Mouse (Mus musculus): ENCODE data around the gene Tspan9. TPM values are rescaled to one million over a fixed set of nuclear protein-coding genes. Genes with fewer than 3 reads are reported as not detected.
A peak's percentile ranks its signal among the peaks of the same experiment; 100 is the strongest.

The Tspan9 gene
- 177 and 178 TPM in 2 replicates for polyA plus RNA-seq (2015; fragmentation: Nextera tagmentation; extraction: Ambion mirVana)

DNA sequence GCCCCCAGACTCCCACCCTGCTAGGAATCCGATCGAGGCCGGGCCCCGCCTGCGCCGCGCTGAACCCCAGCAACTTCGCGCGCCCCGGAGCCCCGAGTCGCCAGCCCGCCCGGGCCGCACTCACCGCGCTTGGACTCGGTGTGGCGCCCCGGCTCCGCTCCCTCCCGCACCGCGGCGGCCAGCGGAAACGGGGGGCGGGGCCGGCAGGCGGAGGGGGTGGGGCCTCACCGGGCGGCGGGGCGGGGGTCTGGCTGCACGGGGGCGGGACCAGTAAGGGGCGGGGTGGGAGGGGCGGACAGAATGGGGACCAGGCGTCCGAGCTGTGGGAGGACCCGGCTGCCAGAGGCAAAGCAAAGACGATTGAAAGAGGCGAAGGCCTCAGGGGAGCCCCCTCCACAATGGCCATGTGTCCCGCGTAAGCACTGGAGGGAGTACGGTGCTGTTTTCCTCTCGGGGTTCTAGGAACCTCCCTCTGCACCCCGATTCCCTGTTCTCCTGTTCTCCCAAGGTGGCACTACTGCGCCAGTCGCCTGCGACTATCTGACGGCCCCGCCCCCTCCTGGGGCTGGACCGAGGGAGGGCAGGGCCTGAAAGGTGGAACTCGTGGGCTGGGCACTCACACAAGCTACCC, at the start of gene Tspan9:
Gene Tspan9, minus strand, starts transcription at position 205 of the 631 bp plus-strand sequence.
- peaks cover 21% of the 10 kb centered on the region for H3K4me1 ChIP-seq (ENCODE audit: control insufficient read depth, insufficient read depth, low read length)
- H3K27ac ChIP-seq (ENCODE audit: low read length), result peak within 1 kb of the TSS; percentile 91
- under 1% methylated on average over 47 of the region's 56 CpGs for WGBS
- H3K9ac ChIP-seq (ENCODE audit: low read length), result peak within 1 kb of the TSS; percentile 77
- peak within 1 kb of the TSS; percentile 65 for H3K4me3 ChIP-seq (replicated peaks; ENCODE audit: low read length)
- ATAC-seq (ENCODE audit: insufficient read depth, low FRiP score), result peak; percentile 90
- H3K27me3 ChIP-seq (ENCODE audit: control insufficient read depth, insufficient read depth, low read length), result no peaks in the 10 kb centered on the region
- no peaks in the 10 kb centered on the region for H3K36me3 ChIP-seq (ENCODE audit: control insufficient read depth, insufficient read depth, low read length)
- peak within 1 kb of the TSS; percentile 59 for H3K4me2 ChIP-seq (ENCODE audit: low read depth, low read length)
- H3K9me3 ChIP-seq (replicated peaks; ENCODE audit: control insufficient read depth, low read length), result no peaks in the 10 kb centered on the region

- Histone ChIP-seq H3K36me3 (ENCODE audit: control insufficient read depth, insufficient read depth, low read length) (no peaks in the 10 kb centered on the region), H3K4me3 (replicated peaks; ENCODE audit: low read length) (no peak overlapping the region), H3K4me2 (ENCODE audit: low read depth, low read length) (no peak overlapping the region), H3K9ac (ENCODE audit: low read length) (no peak overlapping the region), H3K27ac (ENCODE audit: low read length) (no peak overlapping the region), H3K27me3 (ENCODE audit: control insufficient read depth, insufficient read depth, low read length) (no peaks in the 10 kb centered on the region), H3K4me1 (ENCODE audit: control insufficient read depth, insufficient read depth, low read length) (no peaks in the 10 kb centered on the region), H3K9me3 (replicated peaks; ENCODE audit: control insufficient read depth, low read length) (no peaks in the 10 kb centered on the region)
- no peak for ATAC-seq (ENCODE audit: insufficient read depth, low FRiP score)
- 22% methylated on average over 2 of the region's 2 CpGs for WGBS
Measured at GRCm38 (mm10) chr6:128183521-128183920, 40.1 kb upstream of the Tspan9 start.

GRCm38 (mm10) chr6:128181176-128181575, 37.8 kb upstream of the Tspan9 start:
- 60% methylated on average over 5 of the region's 5 CpGs for WGBS
- H3K4me2 ChIP-seq (ENCODE audit: low read depth, low read length), result no peak overlapping the region
- H3K27me3 ChIP-seq (ENCODE audit: control insufficient read depth, insufficient read depth, low read length), result no peaks in the 10 kb centered on the region
- no peaks in the 10 kb centered on the region for H3K36me3 ChIP-seq (ENCODE audit: control insufficient read depth, insufficient read depth, low read length)
- no peak overlapping the region for H3K4me3 ChIP-seq (replicated peaks; ENCODE audit: low read length)
- no peaks in the 10 kb centered on the region for H3K9me3 ChIP-seq (replicated peaks; ENCODE audit: control insufficient read depth, low read length)
- H3K4me1 ChIP-seq (ENCODE audit: control insufficient read depth, insufficient read depth, low read length), result no peaks in the 10 kb centered on the region
- no peak for ATAC-seq (ENCODE audit: insufficient read depth, low FRiP score)
- H3K9ac ChIP-seq (ENCODE audit: low read length), result no peak overlapping the region
- no peak overlapping the region for H3K27ac ChIP-seq (ENCODE audit: low read length)

DNA sequence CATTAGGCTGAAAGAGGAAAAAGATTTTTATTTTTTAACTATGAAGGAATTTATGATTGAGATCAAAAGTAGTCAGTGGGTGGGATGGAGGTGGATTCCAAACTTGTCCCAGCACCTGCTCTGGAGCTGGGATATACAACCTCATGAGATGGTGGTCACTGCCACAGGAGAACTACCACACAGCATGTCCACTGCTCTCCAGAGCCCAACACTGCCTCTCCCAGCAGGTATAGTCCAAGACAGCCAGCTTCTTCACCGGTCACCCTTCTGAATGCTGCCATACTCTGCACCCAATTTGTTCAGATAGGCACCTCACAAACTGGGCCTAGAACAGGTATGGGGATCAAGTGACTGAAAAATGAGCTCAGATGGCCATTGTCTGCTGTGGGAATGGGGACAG, 36.3 kb upstream of the Tspan9 start:
- Histone ChIP-seq H3K27me3 (ENCODE audit: control insufficient read depth, insufficient read depth, low read length) (no peaks in the 10 kb centered on the region), H3K9ac (ENCODE audit: low read length) (no peak overlapping the region), H3K36me3 (ENCODE audit: control insufficient read depth, insufficient read depth, low read length) (no peaks in the 10 kb centered on the region), H3K4me1 (ENCODE audit: control insufficient read depth, insufficient read depth, low read length) (no peaks in the 10 kb centered on the region), H3K4me3 (replicated peaks; ENCODE audit: low read length) (no peak overlapping the region), H3K27ac (ENCODE audit: low read length) (no peak overlapping the region), H3K9me3 (replicated peaks; ENCODE audit: control insufficient read depth, low read length) (no peaks in the 10 kb centered on the region), H3K4me2 (ENCODE audit: low read depth, low read length) (no peak overlapping the region)
- WGBS, result 91% methylated on average over 1 of the region's 1 CpGs
- no peak for ATAC-seq (ENCODE audit: insufficient read depth, low FRiP score)

GRCm38 (mm10) chr6:128179247-128179646, 35.9 kb upstream of the Tspan9 start:
- H3K4me1 ChIP-seq (ENCODE audit: control insufficient read depth, insufficient read depth, low read length), result no peaks in the 10 kb centered on the region
- H3K4me2 ChIP-seq (ENCODE audit: low read depth, low read length), result no peak overlapping the region
- no peaks in the 10 kb centered on the region for H3K36me3 ChIP-seq (ENCODE audit: control insufficient read depth, insufficient read depth, low read length)
- H3K27me3 ChIP-seq (ENCODE audit: control insufficient read depth, insufficient read depth, low read length), result no peaks in the 10 kb centered on the region
- no peak for ATAC-seq (ENCODE audit: insufficient read depth, low FRiP score)
- H3K9me3 ChIP-seq (replicated peaks; ENCODE audit: control insufficient read depth, low read length), result no peaks in the 10 kb centered on the region
- no peak overlapping the region for H3K9ac ChIP-seq (ENCODE audit: low read length)
- WGBS, result 75% methylated on average over 5 of the region's 5 CpGs
- no peak overlapping the region for H3K4me3 ChIP-seq (replicated peaks; ENCODE audit: low read length)
- no peak overlapping the region for H3K27ac ChIP-seq (ENCODE audit: low read length)

GRCm38 (mm10) chr6:128178681-128179080, 35.3 kb upstream of the Tspan9 start:
- no peaks in the 10 kb centered on the region for H3K9me3 ChIP-seq (replicated peaks; ENCODE audit: control insufficient read depth, low read length)
- H3K4me1 ChIP-seq (ENCODE audit: control insufficient read depth, insufficient read depth, low read length), result no peaks in the 10 kb centered on the region
- no peak overlapping the region for H3K27ac ChIP-seq (ENCODE audit: low read length)
- H3K36me3 ChIP-seq (ENCODE audit: control insufficient read depth, insufficient read depth, low read length), result no peaks in the 10 kb centered on the region
- no peaks in the 10 kb centered on the region for H3K27me3 ChIP-seq (ENCODE audit: control insufficient read depth, insufficient read depth, low read length)
- H3K9ac ChIP-seq (ENCODE audit: low read length), result no peak overlapping the region
- no peak overlapping the region for H3K4me2 ChIP-seq (ENCODE audit: low read depth, low read length)
- WGBS, result 87% methylated on average over 2 of the region's 2 CpGs
- ATAC-seq (ENCODE audit: insufficient read depth, low FRiP score), result no peak
- no peak overlapping the region for H3K4me3 ChIP-seq (replicated peaks; ENCODE audit: low read length)

DNA sequence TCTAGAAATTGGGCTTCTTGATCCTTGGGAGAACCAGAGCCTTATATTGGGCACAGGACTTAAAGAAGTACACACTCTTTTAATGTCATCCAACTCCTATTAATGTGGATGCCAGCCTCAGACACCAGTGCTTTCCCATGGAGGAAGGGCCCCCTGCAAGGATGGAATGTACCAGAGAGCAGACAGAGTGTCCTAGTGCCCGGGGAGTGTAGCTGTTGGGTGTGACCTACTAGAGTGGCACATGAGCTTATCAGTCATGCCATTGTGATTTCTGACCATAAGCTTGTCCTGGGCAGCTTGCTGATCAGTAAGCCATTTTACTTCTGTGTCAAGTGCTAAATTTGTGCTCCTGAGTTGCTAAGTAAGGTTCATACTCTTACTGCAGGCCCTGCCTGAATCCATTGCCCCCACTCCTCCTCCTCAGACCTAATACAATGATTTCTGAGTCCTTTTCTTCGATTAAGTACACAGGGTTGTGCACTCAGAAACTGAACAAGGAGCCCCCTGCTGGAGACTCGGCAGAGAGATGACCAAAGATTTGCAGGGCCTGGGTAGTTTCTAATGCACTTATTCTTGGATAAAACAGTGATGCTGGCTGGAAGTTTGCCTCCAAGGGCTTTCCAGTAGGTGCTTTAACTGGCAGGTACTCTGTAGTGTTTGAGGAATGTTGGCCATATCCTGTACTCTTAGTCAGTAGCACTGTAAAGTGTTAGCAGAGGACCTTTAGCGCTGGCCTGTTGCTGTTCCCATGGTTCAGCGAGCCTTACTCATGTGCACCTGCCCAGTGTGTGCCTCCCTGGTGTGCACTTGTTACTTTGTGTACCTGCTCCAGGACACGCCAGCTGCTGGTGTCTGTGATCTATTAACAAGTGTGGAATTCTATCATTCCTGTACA, 25.6 kb upstream of the Tspan9 start:
- Histone ChIP-seq H3K4me2 (ENCODE audit: low read depth, low read length) (no peak overlapping the region), H3K4me1 (ENCODE audit: control insufficient read depth, insufficient read depth, low read length) (no peaks in the 10 kb centered on the region; the same call in 1 of the 2 replicates), H3K36me3 (ENCODE audit: control insufficient read depth, insufficient read depth, low read length) (no peaks in the 10 kb centered on the region), H3K9me3 (replicated peaks; ENCODE audit: control insufficient read depth, low read length) (no peaks in the 10 kb centered on the region), H3K27me3 (ENCODE audit: control insufficient read depth, insufficient read depth, low read length) (no peaks in the 10 kb centered on the region), H3K27ac (ENCODE audit: low read length) (no peak overlapping the region), H3K4me3 (replicated peaks; ENCODE audit: low read length) (no peak overlapping the region), H3K9ac (ENCODE audit: low read length) (no peak overlapping the region)
- ATAC-seq (ENCODE audit: insufficient read depth, low FRiP score), result no peak
- 56% methylated on average over 6 of the region's 6 CpGs for WGBS

GRCm38 (mm10) chr6:128165564-128165963, 22.2 kb upstream of the Tspan9 start:
- Histone ChIP-seq H3K27ac (ENCODE audit: low read length) (no peak overlapping the region), H3K4me1 (ENCODE audit: control insufficient read depth, insufficient read depth, low read length) (no peaks in the 10 kb centered on the region; the same call in 1 of the 2 replicates), H3K27me3 (ENCODE audit: control insufficient read depth, insufficient read depth, low read length) (no peaks in the 10 kb centered on the region), H3K4me3 (replicated peaks; ENCODE audit: low read length) (no peak overlapping the region), H3K4me2 (ENCODE audit: low read depth, low read length) (no peak overlapping the region), H3K36me3 (ENCODE audit: control insufficient read depth, insufficient read depth, low read length) (no peaks in the 10 kb centered on the region), H3K9ac (ENCODE audit: low read length) (no peak overlapping the region), H3K9me3 (replicated peaks; ENCODE audit: control insufficient read depth, low read length) (no peaks in the 10 kb centered on the region)
- no peak for ATAC-seq (ENCODE audit: insufficient read depth, low FRiP score)
- 49% methylated on average over 2 of the region's 2 CpGs for WGBS

DNA sequence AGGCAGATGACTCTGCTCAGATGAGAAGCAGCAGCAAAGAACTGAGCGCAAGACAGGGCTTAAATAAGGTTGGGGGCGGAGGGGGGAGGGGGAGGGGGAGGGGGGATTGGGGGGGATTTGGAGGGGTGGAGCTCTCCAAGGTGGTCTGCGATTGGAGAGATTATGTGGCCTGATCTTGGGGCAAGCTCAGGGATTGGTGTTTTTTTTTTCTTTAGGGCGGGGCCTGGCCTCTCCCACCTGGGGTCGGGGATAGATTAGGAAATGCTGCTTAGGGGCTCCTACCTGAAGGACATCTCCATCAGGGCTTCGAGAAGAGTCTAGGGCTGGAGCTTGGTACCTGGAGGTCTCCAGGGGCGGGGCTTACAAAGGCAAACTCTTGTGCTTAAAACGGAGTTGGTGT, 21.2 kb upstream of the Tspan9 start:
- H3K9ac ChIP-seq (ENCODE audit: low read length), result no peak overlapping the region
- H3K9me3 ChIP-seq (replicated peaks; ENCODE audit: control insufficient read depth, low read length), result no peaks in the 10 kb centered on the region
- WGBS, result 75% methylated on average over 8 of the region's 8 CpGs
- H3K27ac ChIP-seq (ENCODE audit: low read length), result no peak overlapping the region
- H3K4me3 ChIP-seq (replicated peaks; ENCODE audit: low read length), result no peak overlapping the region
- H3K27me3 ChIP-seq (ENCODE audit: control insufficient read depth, insufficient read depth, low read length), result no peaks in the 10 kb centered on the region
- no peak overlapping the region for H3K4me2 ChIP-seq (ENCODE audit: low read depth, low read length)
- no peaks in the 10 kb centered on the region for H3K36me3 ChIP-seq (ENCODE audit: control insufficient read depth, insufficient read depth, low read length)
- ATAC-seq (ENCODE audit: insufficient read depth, low FRiP score), result no peak
- no peaks in the 10 kb centered on the region; the same call in 1 of the 2 replicates for H3K4me1 ChIP-seq (ENCODE audit: control insufficient read depth, insufficient read depth, low read length)
